Mouse (Mus musculus) right cerebral cortex, adult 18-20 months (tissue): ENCODE data around the gene Cilp2.
A peak's percentile ranks its signal among the peaks of the same experiment; 100 is the strongest.

Source experiments
- DNase-seq: peaks from one replicate; pipeline ENCODE4 v3.0.0; 2022; ENCODE audit warnings: mixed read lengths

Cilp2 gene

DNA sequence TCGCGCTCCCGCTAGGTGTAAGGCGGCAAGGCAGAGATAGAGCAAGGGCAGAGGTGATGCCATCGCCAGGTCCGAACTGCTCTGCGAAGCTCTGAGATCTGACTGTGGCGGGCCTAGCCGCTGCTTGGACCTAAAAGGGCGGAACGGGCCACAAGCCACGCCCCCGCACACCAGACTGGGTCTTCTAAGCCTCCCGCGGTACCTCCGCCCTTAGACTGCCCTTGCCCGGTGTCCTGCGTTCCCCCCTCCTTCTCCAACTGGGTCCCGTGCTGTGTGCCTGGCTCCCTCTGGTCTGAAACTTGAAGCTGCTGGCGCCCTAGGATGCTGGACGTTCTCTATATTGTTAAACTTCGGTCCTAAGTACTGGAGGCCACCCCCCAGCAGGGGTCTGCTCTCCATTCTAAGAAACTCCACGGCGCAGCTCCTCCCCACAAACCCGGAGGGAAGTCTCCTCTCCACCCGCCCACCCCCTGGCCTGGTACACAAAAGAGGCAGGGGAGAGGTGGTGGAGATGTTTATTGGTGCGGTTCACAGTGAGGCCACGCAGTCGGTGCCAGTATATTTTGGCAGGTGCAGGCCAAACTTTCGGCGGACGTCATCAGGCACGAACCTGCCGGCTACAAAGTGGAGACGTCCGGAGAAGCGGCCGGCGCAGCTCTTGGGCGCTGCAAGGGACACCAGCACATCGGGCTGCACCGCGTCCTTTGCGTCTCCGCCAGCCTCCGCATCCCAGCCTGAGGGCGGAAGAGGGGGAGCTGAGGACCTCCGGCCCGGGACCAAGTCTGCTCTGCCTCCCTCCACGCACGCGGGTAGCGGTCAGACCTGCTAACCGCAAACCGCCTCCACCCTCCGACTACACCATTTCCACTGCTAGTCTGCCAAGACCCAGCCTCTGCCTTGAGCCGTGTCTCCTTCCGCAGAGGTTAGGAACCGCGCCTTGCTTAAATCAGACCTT is at the start of gene Cilp2:
Gene Cilp2 (minus strand): TSS at position 399 of the 955 bp plus-strand sequence.
- DNase-seq, result no peak

DNA sequence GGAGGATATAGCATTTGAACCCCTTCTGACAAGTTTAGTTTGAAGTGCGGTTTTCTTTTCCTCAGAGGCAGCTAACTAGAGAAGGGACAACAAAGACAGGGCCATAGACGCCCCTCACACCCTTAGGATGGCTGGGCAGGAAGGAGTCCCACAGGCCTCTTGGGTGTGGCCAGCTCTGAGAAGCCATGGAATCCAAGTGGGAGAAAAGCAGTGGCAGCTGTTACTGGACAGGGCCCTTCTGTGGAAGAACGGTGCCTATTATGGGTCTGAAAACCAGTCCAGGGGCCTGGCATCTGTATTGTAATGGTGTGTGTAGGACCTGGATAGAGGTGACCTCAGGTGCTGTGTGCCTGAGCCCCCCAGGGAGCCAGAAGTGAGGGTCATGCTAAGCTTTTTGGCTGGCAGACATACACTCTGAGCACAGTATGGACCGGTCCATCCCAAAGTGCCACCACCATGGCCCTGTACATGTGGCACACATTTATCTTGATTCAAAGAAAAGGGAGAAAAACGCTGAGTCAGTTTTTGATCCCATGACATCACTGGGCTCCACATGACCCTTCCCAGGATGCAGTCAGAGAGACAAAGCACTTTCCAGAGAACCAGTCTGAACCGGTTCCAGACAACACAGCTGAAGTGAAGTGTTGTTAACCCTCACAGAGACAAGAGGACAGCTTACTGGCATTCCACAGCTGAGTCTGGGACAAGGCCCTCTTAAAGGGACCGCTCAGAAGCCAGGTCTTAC is 48.7 kb upstream of the Cilp2 start:
- DNase-seq, result no peak

DNA sequence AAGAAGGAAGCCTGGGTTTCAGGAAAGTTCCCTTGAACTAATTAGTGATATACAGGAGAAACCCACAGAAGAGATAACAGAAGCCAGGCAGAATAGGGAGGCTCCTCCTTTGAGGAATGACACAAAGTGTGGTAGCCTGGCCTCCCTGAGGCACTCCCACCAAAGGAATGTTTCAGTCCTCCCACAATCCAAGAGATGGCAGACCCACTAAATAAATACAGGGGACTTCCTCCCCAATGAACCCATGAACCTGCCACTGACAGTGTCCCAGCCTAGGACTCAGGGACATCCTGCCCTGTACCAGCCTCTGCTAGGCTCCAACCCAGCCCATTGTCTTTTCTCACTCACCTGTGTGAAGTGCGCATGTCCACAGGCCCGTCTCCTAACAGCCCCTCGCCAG is 47.9 kb upstream of the Cilp2 start:
- DNase-seq, result no peak

DNA sequence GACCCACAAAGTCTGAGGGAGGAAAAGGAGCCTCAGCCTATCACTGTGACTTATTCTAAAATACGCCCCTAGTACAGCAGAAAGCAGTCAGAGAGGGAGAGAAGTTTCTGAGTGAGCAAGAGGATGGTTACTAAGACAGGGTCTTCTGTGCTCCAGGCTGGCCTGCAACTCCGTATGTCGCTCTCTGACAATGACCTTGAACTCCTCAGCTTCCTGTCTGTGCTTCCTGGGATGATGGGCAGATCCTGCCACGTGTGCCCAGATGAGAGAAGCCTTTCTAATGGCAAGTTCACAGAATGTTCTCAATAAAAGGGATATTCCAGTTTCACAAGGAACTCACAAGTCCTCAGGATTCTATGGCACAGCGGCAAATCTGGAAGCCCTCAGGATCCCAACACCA is 47.1 kb upstream of the Cilp2 start:
- DNase-seq, result no peak

DNA sequence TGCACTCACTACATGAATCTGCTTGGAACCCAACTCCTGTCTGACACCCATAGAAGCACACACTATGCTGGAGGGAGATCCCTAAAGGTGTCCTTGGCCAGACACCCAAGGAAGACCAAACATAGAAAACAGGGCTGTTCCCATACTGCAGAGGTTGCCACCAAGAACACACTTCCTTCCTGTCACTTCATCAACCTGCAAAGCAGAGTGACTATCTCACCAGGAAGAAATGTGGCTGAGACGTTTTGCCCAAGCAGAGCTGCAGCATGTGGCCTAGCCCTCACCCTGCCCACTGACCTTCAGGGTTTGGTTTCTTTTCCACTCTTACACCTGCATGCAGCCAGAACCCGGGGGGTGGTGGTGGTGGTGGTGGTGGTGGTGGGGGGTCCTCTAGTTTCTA is 46.3 kb upstream of the Cilp2 start:
- DNase-seq, result no peak

DNA sequence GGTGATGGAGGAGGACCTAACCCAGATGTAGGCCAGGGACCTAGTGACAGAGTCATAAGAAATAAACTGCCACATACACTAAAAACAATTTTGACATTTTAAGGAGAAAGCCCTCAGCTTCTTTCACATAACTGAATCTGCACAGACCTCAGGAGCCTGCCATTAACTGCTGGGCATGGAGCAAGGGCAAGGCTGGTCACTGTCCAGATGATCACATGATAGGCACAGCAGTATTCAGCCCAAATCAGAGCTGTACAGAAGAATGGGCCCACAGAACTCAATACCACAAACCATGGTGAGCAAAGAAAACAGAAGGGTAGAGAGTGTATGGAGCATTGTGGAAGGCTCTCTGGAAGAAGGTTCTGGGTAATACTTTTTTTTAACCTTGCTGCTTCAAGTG is 39.4 kb upstream of the Cilp2 start:
- no peak for DNase-seq

DNA sequence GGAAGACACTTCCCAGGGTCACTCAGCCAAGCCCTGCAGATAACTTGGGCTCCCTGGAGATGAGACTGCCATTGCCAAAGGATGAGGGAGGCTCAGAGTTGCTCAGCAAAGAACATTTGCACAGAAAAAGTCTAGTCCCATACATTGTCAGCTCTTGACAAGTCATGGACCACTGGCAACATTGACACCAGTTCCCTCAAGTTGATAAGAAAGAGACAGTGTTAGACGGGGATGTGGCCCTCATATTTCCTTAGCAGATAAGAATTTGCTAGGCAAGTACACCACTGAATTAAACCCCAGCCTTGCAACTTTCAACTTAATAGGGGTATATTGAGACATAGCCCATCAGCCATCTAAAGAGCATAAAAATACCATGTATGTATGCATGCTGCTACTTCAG is 36.5 kb upstream of the Cilp2 start:
- no peak for DNase-seq

DNA sequence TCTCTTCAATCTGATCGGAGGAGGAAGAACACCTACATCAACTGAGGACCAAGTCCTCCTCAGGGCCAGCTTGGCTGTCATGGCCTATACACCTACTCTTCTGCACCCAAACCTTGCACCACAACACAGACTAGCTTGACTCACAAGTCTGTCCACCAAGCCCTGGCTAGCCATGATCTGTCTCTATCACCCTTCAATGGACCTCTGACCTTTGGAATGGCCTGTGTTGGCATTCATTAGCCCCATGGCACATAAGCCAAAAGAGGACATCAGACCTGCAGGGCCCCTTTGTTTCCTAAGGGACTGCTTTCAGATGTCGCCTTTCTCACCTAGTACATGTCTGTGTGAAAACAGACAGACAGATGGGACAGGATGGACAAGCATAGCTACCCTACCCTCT is 33.7 kb upstream of the Cilp2 start:
- no peak for DNase-seq

DNA sequence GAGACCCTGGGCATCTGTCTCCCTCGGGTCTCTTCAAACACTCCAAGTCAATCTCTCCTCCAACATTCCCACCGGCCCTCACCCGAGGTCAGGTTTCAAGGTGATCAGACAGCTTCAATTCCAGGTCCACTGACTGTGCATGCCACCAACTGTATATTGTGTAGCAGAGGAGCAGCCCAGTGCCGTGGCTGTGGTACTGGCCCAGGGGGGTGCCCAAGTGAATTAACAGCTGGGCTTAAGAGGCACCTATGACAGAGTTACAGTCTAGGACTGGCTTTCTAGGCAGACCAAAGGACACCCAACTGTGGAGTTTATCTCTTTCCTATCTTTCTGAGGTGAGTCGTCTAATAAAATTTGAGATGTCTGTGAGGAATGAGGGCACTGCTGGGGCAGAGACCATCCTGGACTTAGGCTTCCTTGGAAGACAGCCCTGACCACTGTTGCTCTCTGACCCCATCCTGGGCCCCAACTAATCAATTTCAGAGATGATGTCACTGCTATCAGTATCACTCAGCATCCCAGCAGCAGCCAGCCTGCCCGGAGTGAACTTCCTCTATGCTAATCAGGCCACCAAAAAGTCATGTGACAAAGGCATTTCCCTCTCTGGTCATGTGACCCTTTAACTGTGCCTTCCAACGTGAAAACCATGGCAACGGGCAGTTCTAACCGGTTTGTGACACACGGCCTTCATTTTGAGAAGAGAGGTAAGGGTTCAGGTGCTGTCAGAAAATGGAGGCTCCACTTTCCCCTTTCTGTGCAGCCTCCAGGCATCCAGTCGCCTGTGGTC is 32.6 kb upstream of the Cilp2 start:
- DNase-seq, result no peak

DNA sequence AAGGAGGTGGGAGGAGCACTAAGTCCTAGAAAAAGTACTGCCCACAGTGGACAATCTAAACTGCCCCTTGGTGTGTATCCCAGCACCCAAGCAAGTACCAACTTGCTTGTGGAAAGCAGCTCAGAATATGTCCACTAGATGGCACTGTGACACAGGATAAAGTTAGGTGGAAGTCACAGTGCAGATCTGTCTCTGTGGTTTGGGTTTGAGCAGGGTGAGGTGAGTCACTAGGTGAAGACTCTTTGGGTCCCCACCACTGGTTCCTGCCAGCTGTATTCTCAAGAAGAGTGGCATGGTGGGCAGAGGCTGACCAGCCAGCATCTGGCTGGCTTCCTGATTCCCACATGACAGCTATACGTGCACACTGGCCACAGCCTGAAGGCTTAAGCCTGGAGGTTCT is 31.5 kb upstream of the Cilp2 start:
- peak; percentile 79 for DNase-seq

DNA sequence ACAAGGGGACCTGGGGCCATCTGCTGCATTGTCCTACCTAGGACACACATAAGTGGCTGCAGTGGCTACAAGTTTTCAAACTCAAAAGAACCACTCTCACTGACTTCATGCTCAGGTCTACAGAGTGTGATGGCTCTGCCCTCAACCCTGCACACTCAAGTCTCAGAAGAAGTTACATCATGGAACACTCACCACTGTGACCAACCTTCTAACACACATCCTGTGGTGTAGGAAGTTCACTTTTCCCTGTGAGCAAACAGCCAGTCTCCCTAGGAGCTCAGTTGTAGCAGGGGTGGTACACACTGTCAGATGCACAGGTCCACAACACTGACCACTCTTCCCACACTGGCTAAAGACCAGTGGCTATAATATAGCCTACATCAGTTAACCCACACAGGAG is 31.0 kb upstream of the Cilp2 start:
- no peak for DNase-seq

DNA sequence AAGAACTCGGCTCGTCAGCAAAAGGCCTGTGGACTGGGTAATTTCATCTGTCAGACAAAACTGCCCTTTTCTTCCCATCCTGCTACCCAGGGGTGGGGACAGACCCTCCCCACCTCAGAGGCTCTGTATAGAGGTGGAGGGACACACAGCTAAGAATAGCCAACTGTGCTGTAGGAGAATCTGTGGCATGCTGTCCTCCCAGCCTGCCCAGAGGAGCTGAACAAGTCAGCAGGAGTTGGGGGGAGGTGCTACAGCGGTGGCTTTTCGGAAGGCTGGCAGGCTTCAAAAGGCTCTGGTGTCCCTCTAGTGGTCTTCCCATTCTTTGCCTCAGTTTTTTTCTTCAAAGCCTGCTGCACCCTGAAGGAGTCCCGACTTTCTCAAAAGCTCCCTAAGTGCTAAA is 28.3 kb upstream of the Cilp2 start:
- no peak for DNase-seq

DNA sequence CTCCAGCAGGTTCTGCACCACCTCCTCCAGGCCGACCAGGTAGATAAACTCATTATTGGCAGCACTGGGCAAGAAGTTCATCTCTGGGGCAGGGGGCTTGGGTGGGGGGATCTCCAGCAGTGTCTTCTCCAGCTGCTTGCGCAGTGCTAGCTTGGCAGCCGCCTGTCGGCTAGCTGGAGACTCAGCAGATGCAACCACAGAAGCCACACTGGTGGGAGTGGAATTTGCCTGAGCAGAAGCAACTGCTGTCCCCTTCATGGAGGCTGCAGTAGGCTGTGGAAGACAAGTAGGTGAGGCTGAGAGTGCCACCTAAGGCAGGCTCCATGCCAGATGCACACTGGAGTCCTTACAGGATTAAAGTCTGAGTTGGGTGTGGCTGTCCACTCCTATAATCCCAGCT is 27.0 kb upstream of the Cilp2 start:
- DNase-seq, result no peak

DNA sequence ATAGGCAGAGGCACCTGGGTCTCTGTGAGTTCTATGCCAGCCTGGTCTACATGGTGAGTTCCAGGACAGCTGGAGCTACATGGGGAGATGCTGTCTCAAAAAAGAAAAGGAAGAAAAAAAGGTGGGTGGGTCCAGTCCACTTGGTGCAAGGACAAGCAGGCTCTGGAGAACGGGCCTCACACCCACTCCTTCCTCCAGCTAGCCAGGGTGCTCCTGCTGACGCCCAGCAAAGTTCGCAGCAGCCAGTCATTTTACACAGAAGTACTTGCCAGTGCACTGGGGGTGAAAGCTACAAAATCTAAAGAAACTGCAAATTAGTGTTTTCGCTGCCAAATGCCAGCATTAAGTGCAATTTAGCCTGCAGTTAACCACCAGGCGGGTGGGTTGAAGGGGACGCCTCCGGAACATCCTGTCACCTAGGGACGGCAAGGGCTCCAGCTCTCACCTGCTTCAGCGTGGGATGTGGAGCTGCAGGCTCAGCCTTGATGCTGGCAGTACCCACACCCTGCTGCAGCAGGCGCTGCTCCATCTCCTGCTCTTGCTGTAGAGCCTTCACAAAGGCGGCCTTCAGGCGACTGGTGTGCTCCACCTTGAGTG is 25.1 kb upstream of the Cilp2 start:
- peak; percentile 78 for DNase-seq

DNA sequence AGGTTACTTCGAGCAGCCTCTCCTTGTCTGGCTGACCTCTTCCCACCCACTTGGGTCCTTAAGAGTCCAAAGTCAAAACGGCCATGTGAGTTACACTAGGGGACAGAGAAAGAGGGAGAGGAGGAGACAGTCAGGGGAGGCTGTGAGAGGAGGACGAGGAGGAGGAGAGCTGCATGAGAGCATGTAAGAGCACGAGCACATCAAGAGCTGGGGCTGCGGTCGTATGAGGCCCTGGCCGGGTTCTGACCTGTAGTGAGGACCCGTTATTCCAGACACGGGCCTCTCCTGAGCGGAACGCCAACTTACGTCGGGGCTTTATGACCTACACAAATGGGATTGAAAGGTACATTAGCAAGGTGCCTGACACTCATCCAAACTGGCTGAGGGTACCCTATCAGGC is 24.4 kb upstream of the Cilp2 start:
- DNase-seq, result no peak

DNA sequence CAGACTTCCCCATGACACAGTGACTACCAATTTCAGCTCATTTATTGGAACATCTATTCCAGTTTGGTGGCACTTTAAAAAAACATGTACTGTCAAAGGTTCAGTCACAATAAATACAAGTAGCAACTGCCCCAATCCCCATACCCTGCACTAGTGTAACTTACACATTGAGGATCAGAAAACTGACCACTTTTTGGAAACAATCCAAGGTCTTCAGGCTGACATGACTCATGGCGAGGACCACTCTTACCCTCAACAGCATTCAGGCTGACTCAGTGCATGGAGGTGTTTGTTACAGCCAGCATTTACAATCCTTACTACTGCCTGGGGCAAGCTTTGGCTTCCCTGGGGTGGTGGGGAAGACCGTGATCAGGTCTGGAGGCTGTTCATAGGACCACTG is 19.6 kb upstream of the Cilp2 start:
- DNase-seq, result no peak

DNA sequence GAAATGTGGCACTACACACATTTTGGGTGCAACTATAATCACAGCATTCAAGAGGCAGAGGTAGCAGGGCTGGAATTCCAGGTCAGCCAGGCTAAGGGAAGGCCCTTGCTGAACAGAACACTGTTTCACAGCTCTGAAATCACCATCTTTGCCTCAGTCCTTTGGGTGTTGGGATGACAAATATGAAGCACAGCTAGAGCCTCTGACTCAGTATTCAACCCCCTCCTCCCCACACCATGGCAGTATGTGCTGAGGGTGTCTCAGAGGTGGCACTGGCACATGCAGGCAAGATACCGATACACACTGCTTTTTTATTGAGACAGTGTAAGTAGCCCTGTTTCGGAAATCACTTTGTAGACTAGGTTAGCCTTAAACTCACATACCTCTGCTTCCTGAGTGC is 18.8 kb upstream of the Cilp2 start:
- DNase-seq, result no peak

DNA sequence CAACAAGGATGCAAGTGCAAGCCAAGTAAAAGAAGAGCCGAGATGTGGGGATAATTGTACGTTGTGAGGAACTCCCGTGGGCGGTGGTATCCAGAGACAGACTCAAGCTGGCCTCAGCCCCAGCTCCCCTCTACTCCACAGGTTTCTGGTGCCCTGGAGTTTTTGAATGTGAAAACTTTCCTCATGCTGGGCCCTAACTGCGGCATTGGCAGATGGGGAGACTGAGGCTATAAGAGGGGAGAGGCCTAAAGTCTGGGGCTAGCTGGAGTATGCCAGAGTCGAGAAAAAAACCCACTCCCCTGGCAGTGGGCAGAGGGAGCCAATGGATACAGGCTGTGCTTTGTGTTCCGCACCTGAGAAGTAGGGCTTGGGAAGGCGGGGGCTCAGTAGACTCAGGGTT is 16.6 kb upstream of the Cilp2 start:
- no peak for DNase-seq

DNA sequence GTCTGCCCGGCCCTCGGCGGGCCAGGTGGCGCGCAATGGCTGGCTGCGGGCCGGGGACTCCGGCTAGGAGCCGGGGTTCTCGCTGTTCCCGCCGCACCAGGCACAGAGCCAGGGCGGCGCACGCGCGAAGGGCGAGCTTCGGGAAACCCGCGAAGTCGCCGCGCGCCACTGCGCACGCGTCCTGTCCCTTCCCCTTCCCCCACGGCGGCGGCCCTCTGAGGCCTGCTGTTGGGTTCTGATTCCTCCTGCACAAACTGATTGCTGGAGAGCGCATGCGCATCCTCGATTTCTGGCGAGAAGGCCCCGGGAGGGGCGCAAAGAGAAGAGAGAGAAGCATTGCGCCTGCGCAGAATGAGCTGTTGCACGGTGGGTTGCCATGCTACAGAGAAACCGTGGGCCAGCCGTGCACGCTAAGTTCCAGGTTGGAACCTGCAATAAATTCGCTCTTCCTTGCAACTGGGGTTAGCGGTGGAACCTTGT is 15.6 kb upstream of the Cilp2 start:
- peak; percentile 100 for DNase-seq

DNA sequence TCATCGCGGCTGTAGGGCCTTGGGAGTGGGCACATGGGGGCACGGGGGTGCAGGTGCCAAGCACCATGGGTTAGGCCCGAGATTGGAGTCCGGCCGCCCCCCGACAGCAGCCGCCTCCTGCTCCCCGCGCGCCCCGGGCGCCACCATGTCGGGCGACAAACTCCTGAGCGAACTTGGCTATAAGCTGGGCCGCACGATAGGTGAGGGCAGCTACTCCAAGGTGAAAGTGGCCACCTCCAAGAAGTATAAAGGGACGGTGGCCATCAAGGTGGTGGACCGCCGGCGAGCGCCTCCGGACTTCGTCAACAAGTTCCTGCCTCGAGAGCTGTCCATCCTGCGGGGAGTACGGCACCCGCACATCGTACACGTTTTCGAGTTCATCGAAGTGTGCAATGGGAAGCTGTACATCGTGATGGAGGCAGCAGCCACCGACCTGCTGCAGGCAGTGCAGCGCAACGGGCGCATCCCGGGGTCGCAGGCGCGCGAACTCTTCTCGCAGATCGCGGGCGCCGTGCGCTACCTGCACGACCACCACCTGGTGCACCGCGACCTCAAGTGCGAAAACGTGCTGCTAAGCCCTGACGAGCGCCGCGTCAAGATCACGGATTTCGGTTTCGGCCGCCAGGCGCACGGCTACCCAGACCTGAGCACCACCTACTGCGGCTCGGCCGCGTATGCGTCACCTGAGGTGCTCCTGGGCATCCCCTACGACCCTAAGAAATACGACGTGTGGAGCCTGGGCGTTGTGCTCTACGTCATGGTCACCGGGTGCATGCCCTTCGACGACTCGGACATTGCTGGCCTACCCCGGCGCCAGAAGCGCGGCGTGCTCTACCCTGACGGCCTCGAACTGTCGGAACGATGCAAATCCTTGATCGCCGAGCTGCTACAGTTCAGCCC is 14.9 kb upstream of the Cilp2 start, which contains the start of the genes Tssk6, Ndufa13 and Yjefn3:
Gene Tssk6 (plus strand): TSS at position 22 of the 900 bp plus-strand sequence.
Gene Ndufa13 (minus strand): TSS at position 396 of the 900 bp plus-strand sequence.
Gene Yjefn3 (minus strand): TSS at position 550 of the 900 bp plus-strand sequence.
- DNase-seq, result no peak

DNA sequence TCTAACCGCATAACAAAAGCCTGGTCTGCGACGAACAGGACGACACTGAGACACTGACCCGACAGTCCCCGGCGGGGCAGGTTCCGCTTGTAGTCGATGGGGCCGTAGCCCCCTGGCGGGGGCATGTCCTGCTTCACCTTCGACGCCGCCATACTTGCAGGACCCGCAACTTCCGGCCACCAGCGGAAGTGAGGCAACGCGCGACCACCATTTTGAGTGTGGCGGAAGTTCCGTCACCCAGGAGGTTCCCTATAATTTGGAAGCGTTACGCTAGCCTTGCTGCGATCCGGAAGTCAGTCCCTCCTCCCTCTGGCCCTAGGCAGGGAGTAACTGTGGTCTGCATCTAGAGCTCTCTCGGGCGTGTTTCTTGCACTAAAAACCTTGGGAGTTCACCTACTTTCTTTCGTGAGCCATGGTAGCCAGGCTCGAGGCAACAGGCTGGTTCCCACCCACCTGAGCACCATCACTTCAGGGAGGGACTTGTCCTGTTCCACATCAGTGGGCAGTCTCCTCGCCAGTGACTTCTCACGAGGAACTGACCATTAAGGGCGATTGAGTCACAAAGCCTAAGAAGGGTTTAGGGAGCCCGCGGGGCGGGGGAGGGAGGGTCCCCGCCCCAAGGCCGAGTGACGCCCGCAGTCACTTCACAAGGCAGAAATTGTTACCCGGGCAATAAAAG is 14.1 kb upstream of the Cilp2 start:
- DNase-seq, result peak; percentile 96
